Mouse (Mus musculus): ENCODE measurements around the gene Ccdc124. TPM values are rescaled to one million over a fixed set of nuclear protein-coding genes. Genes with fewer than 3 reads are reported as not detected.

Ccdc124 gene
- polyA plus RNA-seq, 1 experiment from 2014 or later = 166 TPM

GRCm38 (mm10) chr8:70879500-70879899 lies 5.8 kb upstream of the Ccdc124 start:
- Histone ChIP-seq H3K4me1 (ENCODE audit: control insufficient read depth, insufficient read depth, low read length) (no peaks in the 10 kb centered on the region), H3K27me3 (ENCODE audit: control insufficient read depth, insufficient read depth, low read length) (no peaks in the 10 kb centered on the region), H3K9ac (ENCODE audit: low read length) (no peak overlapping the region), H3K9me3 (ENCODE audit: control insufficient read depth, low read length) (no peaks in the 10 kb centered on the region), H3K4me3 (ENCODE audit: low read depth, low read length) (no peak overlapping the region), H3K27ac (ENCODE audit: low read depth, low read length) (no peak overlapping the region), H3K4me2 (no peak overlapping the region), H3K36me3 (ENCODE audit: control insufficient read depth, insufficient read depth, low read length) (no peaks in the 10 kb centered on the region)
- peak; percentile 75 for DNase-seq (ENCODE audit: low spot score, missing footprints)
- no peak for ATAC-seq (ENCODE audit: low FRiP score)
- 51% methylated on average over 4 of the region's 4 CpGs for WGBS

- Histone ChIP-seq H3K9me3 (ENCODE audit: control insufficient read depth, low read length) (no peaks in the 10 kb centered on the region), H3K4me2 (no peak overlapping the region), H3K4me1 (ENCODE audit: control insufficient read depth, insufficient read depth, low read length) (no peaks in the 10 kb centered on the region), H3K9ac (ENCODE audit: low read length) (no peak overlapping the region), H3K27me3 (ENCODE audit: control insufficient read depth, insufficient read depth, low read length) (no peaks in the 10 kb centered on the region), H3K27ac (ENCODE audit: low read depth, low read length) (no peak overlapping the region), H3K4me3 (ENCODE audit: low read depth, low read length) (no peak overlapping the region), H3K36me3 (ENCODE audit: control insufficient read depth, insufficient read depth, low read length) (no peaks in the 10 kb centered on the region)
- no peak for DNase-seq (ENCODE audit: low spot score, missing footprints)
- no peak for ATAC-seq (ENCODE audit: low FRiP score)
- WGBS = 52% methylated on average over 2 of the region's 2 CpGs
Observed at GRCm38 (mm10) chr8:70878178-70878577, 4.4 kb upstream of the Ccdc124 start.

- no peaks in the 10 kb centered on the region for H3K9me3 ChIP-seq (ENCODE audit: control insufficient read depth, low read length)
- H3K4me2 ChIP-seq = no peak overlapping the region
- DNase-seq (ENCODE audit: low spot score, missing footprints) = peak; percentile 8
- 73% methylated on average over 4 of the region's 4 CpGs for WGBS
- no peak overlapping the region for H3K27ac ChIP-seq (ENCODE audit: low read depth, low read length)
- H3K27me3 ChIP-seq (ENCODE audit: control insufficient read depth, insufficient read depth, low read length) = no peaks in the 10 kb centered on the region
- H3K4me3 ChIP-seq (ENCODE audit: low read depth, low read length) = no peak overlapping the region
- no peak for ATAC-seq (ENCODE audit: low FRiP score)
- H3K4me1 ChIP-seq (ENCODE audit: control insufficient read depth, insufficient read depth, low read length) = peaks cover 4% of the 10 kb centered on the region
- no peak overlapping the region for H3K9ac ChIP-seq (ENCODE audit: low read length)
- no peaks in the 10 kb centered on the region for H3K36me3 ChIP-seq (ENCODE audit: control insufficient read depth, insufficient read depth, low read length)
Observed at GRCm38 (mm10) chr8:70876382-70876781, 2.6 kb upstream of the Ccdc124 start.

- peak overlapping the region; percentile 54 for H3K9ac ChIP-seq (ENCODE audit: low read length)
- peaks cover 4% of the 10 kb centered on the region for H3K4me1 ChIP-seq (ENCODE audit: control insufficient read depth, insufficient read depth, low read length)
- no peak overlapping the region for H3K4me2 ChIP-seq
- ATAC-seq (ENCODE audit: low FRiP score) = no peak
- H3K4me3 ChIP-seq (ENCODE audit: low read depth, low read length) = no peak overlapping the region
- H3K27me3 ChIP-seq (ENCODE audit: control insufficient read depth, insufficient read depth, low read length) = no peaks in the 10 kb centered on the region
- WGBS = 90% methylated on average over 13 of the region's 13 CpGs
- H3K36me3 ChIP-seq (ENCODE audit: control insufficient read depth, insufficient read depth, low read length) = no peaks in the 10 kb centered on the region
- no peaks in the 10 kb centered on the region for H3K9me3 ChIP-seq (ENCODE audit: control insufficient read depth, low read length)
- no peak for DNase-seq (ENCODE audit: low spot score, missing footprints)
- H3K27ac ChIP-seq (ENCODE audit: low read depth, low read length) = no peak overlapping the region
Observed at GRCm38 (mm10) chr8:70874441-70874840, 706 bp upstream of the Ccdc124 start.

GRCm38 (mm10) chr8:70872643-70873363 lies 932 bp downstream of the Ccdc124 start:
- Histone ChIP-seq H3K36me3 (ENCODE audit: control insufficient read depth, insufficient read depth, low read length) (peaks cover 2% of the 10 kb centered on the region; the same call in 1 of the 2 replicates), H3K27ac (ENCODE audit: low read depth, low read length) (no peak overlapping the region), H3K9ac (ENCODE audit: low read length) (peak overlapping the region; percentile 54), H3K9me3 (ENCODE audit: control insufficient read depth, low read length) (no peaks in the 10 kb centered on the region), H3K27me3 (ENCODE audit: control insufficient read depth, insufficient read depth, low read length) (no peaks in the 10 kb centered on the region), H3K4me2 (peak overlapping the region; percentile 66), H3K4me1 (ENCODE audit: control insufficient read depth, insufficient read depth, low read length) (peaks cover 12% of the 10 kb centered on the region), H3K4me3 (ENCODE audit: low read depth, low read length) (peak overlapping the region; percentile 50)
- ATAC-seq (ENCODE audit: low FRiP score) = peak; percentile 10; the same call in 1 of the 2 replicates
- peak; percentile 87 for DNase-seq (ENCODE audit: low spot score, missing footprints)
- WGBS = 8% methylated on average over 31 of the region's 31 CpGs

- ATAC-seq (ENCODE audit: low FRiP score) = no peak
- no peak overlapping the region for H3K9ac ChIP-seq (ENCODE audit: low read length)
- WGBS = 83% methylated on average over 5 of the region's 5 CpGs
Observed at GRCm38 (mm10) chr8:70871195-70871807, 2.4 kb downstream of the Ccdc124 start.

GRCm38 (mm10) chr8:70869601-70870041 lies 4.1 kb downstream of the Ccdc124 start:
- peaks cover 28% of the 10 kb centered on the region for H3K4me1 ChIP-seq (ENCODE audit: control insufficient read depth, insufficient read depth, low read length)
- 0 out of 2 replicates have a peak overlapping the region, but pooled peaks have one; percentile 7 for H3K4me3 ChIP-seq (ENCODE audit: low read depth, low read length)
- no peaks in the 10 kb centered on the region for H3K9me3 ChIP-seq (ENCODE audit: control insufficient read depth, low read length)
- H3K36me3 ChIP-seq (ENCODE audit: control insufficient read depth, insufficient read depth, low read length) = peaks cover 4% of the 10 kb centered on the region; the same call in 1 of the 2 replicates
- peak overlapping the region; percentile 32; the same call in 1 of the 2 replicates for H3K27ac ChIP-seq (ENCODE audit: low read depth, low read length)
- no peaks in the 10 kb centered on the region for H3K27me3 ChIP-seq (ENCODE audit: control insufficient read depth, insufficient read depth, low read length)
- ATAC-seq (ENCODE audit: low FRiP score) (no peak; the same call in 1 of the 2 replicates), DNase-seq (ENCODE audit: low spot score, missing footprints) (peak; percentile 95)
- 47% methylated on average over 16 of the region's 16 CpGs for WGBS
- H3K9ac ChIP-seq (ENCODE audit: low read length) = peak overlapping the region; percentile 33
- no peak overlapping the region for H3K4me2 ChIP-seq

More at GRCm38 (mm10) chr8:70871195-70871807, 2.4 kb downstream of the Ccdc124 start:
- H3K27ac ChIP-seq (ENCODE audit: low read depth, low read length) = no peak overlapping the region
- peaks cover 4% of the 10 kb centered on the region; the same call in 1 of the 2 replicates for H3K36me3 ChIP-seq (ENCODE audit: control insufficient read depth, insufficient read depth, low read length)
- H3K4me1 ChIP-seq (ENCODE audit: control insufficient read depth, insufficient read depth, low read length) = peaks cover 17% of the 10 kb centered on the region
- H3K4me3 ChIP-seq (ENCODE audit: low read depth, low read length) = no peak overlapping the region
- no peaks in the 10 kb centered on the region for H3K9me3 ChIP-seq (ENCODE audit: control insufficient read depth, low read length)
- H3K4me2 ChIP-seq = no peak overlapping the region
- DNase-seq (ENCODE audit: low spot score, missing footprints) = no peak
- no peaks in the 10 kb centered on the region for H3K27me3 ChIP-seq (ENCODE audit: control insufficient read depth, insufficient read depth, low read length)

GRCm38 (mm10) chr8:70869199-70869571 lies 4.5 kb downstream of the Ccdc124 start:
- H3K4me1 ChIP-seq (ENCODE audit: control insufficient read depth, insufficient read depth, low read length) = peaks cover 32% of the 10 kb centered on the region
- H3K27ac ChIP-seq (ENCODE audit: low read depth, low read length) = peak overlapping the region; percentile 32
- H3K9me3 ChIP-seq (ENCODE audit: control insufficient read depth, low read length) = no peaks in the 10 kb centered on the region
- H3K27me3 ChIP-seq (ENCODE audit: control insufficient read depth, insufficient read depth, low read length) = no peaks in the 10 kb centered on the region
- peaks cover 4% of the 10 kb centered on the region; the same call in 1 of the 2 replicates for H3K36me3 ChIP-seq (ENCODE audit: control insufficient read depth, insufficient read depth, low read length)
- 23% methylated on average over 5 of the region's 5 CpGs for WGBS
- H3K4me2 ChIP-seq = peak overlapping the region; percentile 27; the same call in 1 of the 2 replicates
- H3K4me3 ChIP-seq (ENCODE audit: low read depth, low read length) = 0 out of 2 replicates have a peak overlapping the region, but pooled peaks have one; percentile 7
- peak overlapping the region; percentile 33 for H3K9ac ChIP-seq (ENCODE audit: low read length)
- ATAC-seq (ENCODE audit: low FRiP score) (no peak), DNase-seq (ENCODE audit: low spot score, missing footprints) (peak; percentile 87)
